Mouse (Mus musculus): ENCODE data around the gene Plxnb3. TPM values are rescaled to one million over a fixed set of nuclear protein-coding genes. Genes with fewer than 3 reads are reported as not detected.
"Not testable (repeated sequence)": the region's sequence is repeated elsewhere in the genome, so short reads cannot be mapped to it uniquely, and the experiment has no call there.

Plxnb3 gene
- polyA plus RNA-seq, 1 experiment = not detected

DNA sequence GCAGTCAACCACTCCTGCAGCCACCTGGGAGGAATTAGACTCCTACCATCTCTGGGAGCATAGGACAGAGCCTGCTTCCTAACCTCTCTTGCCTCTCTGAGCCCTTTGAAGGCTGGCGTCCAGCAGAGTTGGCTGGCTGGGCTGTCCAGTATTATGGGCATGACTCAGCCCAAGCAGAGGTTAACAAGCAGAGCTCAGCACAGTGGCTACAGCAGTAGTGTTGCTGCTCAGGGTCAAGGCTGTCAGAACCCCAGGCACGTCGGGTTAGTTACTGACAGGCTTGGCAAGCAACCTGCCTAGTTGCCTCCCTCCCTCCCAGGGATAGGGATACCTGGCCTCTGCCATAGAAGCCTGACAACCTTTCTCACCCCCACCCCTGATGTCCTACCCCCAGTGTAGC lies 38.6 kb upstream of the Plxnb3 start:
- no peak for TF ChIP-seq EP300 (IDR thresholded peaks at IDR 0.05; ENCODE audit: insufficient read depth, low read depth, low read length)
- TF ChIP-seq POLR2A (IDR thresholded peaks at IDR 0.05; ENCODE audit: insufficient read depth, low read length) = no peak
- TF ChIP-seq CTCF (IDR thresholded peaks at IDR 0.05; ENCODE audit: low read depth, low read length) = no peak
- Histone ChIP-seq H3K27me3 (ENCODE audit: control insufficient read depth, insufficient read depth, low read length, poor library complexity, severe bottlenecking) (no peaks in the 10 kb centered on the region), H3K9me3 (replicated peaks; ENCODE audit: control insufficient read depth, insufficient read depth, low read length, poor library complexity, severe bottlenecking) (no peaks in the 10 kb centered on the region), H3K36me3 (ENCODE audit: control insufficient read depth, insufficient read depth, low read length, poor library complexity, severe bottlenecking) (peaks cover 9% of the 10 kb centered on the region), H3K27ac (ENCODE audit: insufficient read depth, low read length) (no peak overlapping the region), H3K4me1 (ENCODE audit: control insufficient read depth, insufficient read depth, low read length) (peaks cover 4% of the 10 kb centered on the region), H3K4me3 (ENCODE audit: low read depth, low read length) (no peak overlapping the region), H3K9ac (ENCODE audit: low read depth, poor library complexity, severe bottlenecking) (no peak overlapping the region)

DNA sequence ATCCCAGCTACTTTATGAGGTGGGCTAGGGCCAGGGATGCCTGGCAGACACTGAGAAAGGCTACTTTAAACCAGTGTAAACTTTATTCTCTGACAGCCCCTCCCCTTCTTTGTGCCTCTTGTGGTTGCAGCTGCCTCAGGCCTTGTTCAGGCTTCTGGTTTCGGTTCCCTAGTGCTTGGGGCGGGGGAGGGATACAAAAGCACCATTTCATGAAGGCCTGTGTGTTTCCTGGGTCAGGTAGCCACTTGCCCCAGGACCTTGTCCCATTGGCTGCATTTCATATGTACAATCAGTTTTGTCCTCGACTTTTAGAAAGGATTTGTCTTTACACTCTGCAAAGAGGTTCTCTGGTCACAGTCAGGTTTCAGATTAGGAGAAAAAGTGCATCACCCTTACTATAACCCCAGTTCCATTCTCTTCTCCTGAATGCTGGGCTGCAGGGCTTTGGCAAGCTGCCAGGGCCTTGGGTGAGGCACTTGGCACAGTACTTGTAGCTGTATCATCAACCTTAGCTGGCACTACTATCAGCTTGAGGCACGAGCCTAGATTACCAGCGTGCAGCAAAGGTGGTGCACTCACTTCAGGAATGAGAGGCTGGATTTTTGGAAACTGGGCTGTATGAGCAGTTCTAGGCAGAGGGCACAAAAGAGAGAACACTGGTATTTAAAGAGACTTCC lies 38.1 kb upstream of the Plxnb3 start:
- H3K9ac ChIP-seq (ENCODE audit: low read depth, poor library complexity, severe bottlenecking) = no peak overlapping the region
- H3K36me3 ChIP-seq (ENCODE audit: control insufficient read depth, insufficient read depth, low read length, poor library complexity, severe bottlenecking) = peaks cover 7% of the 10 kb centered on the region
- no peak overlapping the region for H3K27ac ChIP-seq (ENCODE audit: insufficient read depth, low read length)

DNA sequence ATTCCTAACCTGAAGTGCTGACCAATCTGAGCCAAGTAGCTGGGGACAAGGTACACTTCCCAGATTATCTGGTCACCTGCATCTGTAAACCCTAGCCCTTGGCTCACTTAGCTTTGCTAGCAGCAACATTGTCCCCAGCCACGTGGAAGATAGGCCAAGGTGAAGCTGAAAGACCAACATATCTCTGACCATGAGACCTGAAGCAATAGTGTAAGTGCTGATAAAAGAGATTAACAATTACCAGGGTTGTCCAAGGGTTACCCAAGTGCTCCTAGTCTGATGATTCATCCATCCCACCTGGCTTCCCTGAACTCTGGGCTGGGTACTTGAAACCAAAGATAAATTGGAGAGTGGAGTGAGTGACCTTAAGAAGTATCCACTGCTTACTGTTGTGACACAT lies 26.0 kb upstream of the Plxnb3 start:
- Histone ChIP-seq H3K4me1 (ENCODE audit: control insufficient read depth, insufficient read depth, low read length) (no peaks in the 10 kb centered on the region), H3K9ac (ENCODE audit: low read depth, poor library complexity, severe bottlenecking) (no peak overlapping the region), H3K36me3 (ENCODE audit: control insufficient read depth, insufficient read depth, low read length, poor library complexity, severe bottlenecking) (no peaks in the 10 kb centered on the region), H3K9me3 (replicated peaks; ENCODE audit: control insufficient read depth, insufficient read depth, low read length, poor library complexity, severe bottlenecking) (no peaks in the 10 kb centered on the region), H3K27me3 (ENCODE audit: control insufficient read depth, insufficient read depth, low read length, poor library complexity, severe bottlenecking) (no peaks in the 10 kb centered on the region), H3K27ac (ENCODE audit: insufficient read depth, low read length) (no peak overlapping the region), H3K4me3 (ENCODE audit: low read depth, low read length) (no peak overlapping the region)
- TF ChIP-seq EP300 (IDR thresholded peaks at IDR 0.05; ENCODE audit: insufficient read depth, low read depth, low read length) (no peak), CTCF (IDR thresholded peaks at IDR 0.05; ENCODE audit: low read depth, low read length) (no peak), POLR2A (IDR thresholded peaks at IDR 0.05; ENCODE audit: insufficient read depth, low read length) (no peak)

More for the DNA sequence above, 38.1 kb upstream of the Plxnb3 start:
- Histone ChIP-seq H3K27me3 (ENCODE audit: control insufficient read depth, insufficient read depth, low read length, poor library complexity, severe bottlenecking) (no peaks in the 10 kb centered on the region), H3K9me3 (replicated peaks; ENCODE audit: control insufficient read depth, insufficient read depth, low read length, poor library complexity, severe bottlenecking) (no peaks in the 10 kb centered on the region), H3K4me3 (ENCODE audit: low read depth, low read length) (no peak overlapping the region), H3K4me1 (ENCODE audit: control insufficient read depth, insufficient read depth, low read length) (peaks cover 4% of the 10 kb centered on the region)
- TF ChIP-seq EP300 (IDR thresholded peaks at IDR 0.05; ENCODE audit: insufficient read depth, low read depth, low read length) = no peak
- no peak for TF ChIP-seq CTCF (IDR thresholded peaks at IDR 0.05; ENCODE audit: low read depth, low read length)
- TF ChIP-seq POLR2A (IDR thresholded peaks at IDR 0.05; ENCODE audit: insufficient read depth, low read length) = no peak

DNA sequence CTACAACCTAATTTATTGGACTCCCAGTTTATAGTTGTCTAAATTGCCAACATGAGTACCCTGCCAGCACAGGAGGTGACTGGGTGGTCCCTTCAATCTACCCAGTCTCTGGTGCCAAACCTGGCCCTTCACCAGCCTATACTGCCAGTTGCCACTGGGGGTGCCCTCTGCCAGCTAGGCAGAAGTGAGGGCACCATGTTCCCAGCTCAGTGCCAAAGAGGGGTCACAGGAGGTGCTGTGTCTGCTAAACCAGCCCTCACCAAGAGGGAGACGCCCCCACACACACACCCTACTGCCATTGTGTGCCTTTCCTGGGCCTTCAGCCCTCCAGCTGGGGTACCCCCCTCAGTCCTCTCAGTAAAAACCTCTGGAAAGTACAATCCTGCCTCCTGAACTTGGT lies 18.7 kb upstream of the Plxnb3 start:
- H3K4me1 ChIP-seq (ENCODE audit: control insufficient read depth, insufficient read depth, low read length) = peaks cover 5% of the 10 kb centered on the region

DNA sequence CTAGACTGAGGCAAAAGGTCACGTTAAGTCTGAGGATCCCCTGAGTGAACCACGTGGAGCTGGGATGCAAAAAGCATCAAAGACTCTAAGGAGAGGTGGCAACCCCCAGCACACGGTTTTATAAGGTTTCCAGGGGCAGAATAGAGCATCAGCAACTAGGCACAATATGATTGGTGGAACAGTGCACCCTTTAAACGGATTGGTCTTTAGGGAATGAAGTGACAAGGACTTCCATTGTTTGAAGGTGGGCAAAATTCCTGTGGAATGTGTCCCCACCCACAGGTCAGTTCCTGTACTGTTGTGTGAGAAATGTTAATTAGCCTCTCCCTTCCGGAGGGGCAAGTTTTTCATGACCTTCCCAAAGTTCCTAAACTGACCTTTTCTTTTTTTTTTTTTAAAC lies 17.7 kb upstream of the Plxnb3 start:
- Histone ChIP-seq H3K36me3 (ENCODE audit: control insufficient read depth, insufficient read depth, low read length, poor library complexity, severe bottlenecking) (no peaks in the 10 kb centered on the region), H3K4me3 (ENCODE audit: low read depth, low read length) (no peak overlapping the region), H3K9me3 (replicated peaks; ENCODE audit: control insufficient read depth, insufficient read depth, low read length, poor library complexity, severe bottlenecking) (no peaks in the 10 kb centered on the region), H3K9ac (ENCODE audit: low read depth, poor library complexity, severe bottlenecking) (0 out of 2 replicates have a peak overlapping the region, but pooled peaks have one; percentile 40), H3K4me1 (ENCODE audit: control insufficient read depth, insufficient read depth, low read length) (peaks cover 5% of the 10 kb centered on the region), H3K27ac (ENCODE audit: insufficient read depth, low read length) (peak overlapping the region; percentile 98), H3K27me3 (ENCODE audit: control insufficient read depth, insufficient read depth, low read length, poor library complexity, severe bottlenecking) (no peaks in the 10 kb centered on the region)
- no peak for TF ChIP-seq CTCF (IDR thresholded peaks at IDR 0.05; ENCODE audit: low read depth, low read length)
- no peak for TF ChIP-seq EP300 (IDR thresholded peaks at IDR 0.05; ENCODE audit: insufficient read depth, low read depth, low read length)
- TF ChIP-seq POLR2A (IDR thresholded peaks at IDR 0.05; ENCODE audit: insufficient read depth, low read length) = no peak

More for the DNA sequence above, 18.7 kb upstream of the Plxnb3 start:
- TF ChIP-seq CTCF (IDR thresholded peaks at IDR 0.05; ENCODE audit: low read depth, low read length) (no peak), EP300 (IDR thresholded peaks at IDR 0.05; ENCODE audit: insufficient read depth, low read depth, low read length) (no peak), POLR2A (IDR thresholded peaks at IDR 0.05; ENCODE audit: insufficient read depth, low read length) (no peak)
- H3K36me3 ChIP-seq (ENCODE audit: control insufficient read depth, insufficient read depth, low read length, poor library complexity, severe bottlenecking) = no peaks in the 10 kb centered on the region
- no peaks in the 10 kb centered on the region for H3K9me3 ChIP-seq (replicated peaks; ENCODE audit: control insufficient read depth, insufficient read depth, low read length, poor library complexity, severe bottlenecking)
- H3K27ac ChIP-seq (ENCODE audit: insufficient read depth, low read length) = peak overlapping the region; percentile 98
- H3K4me3 ChIP-seq (ENCODE audit: low read depth, low read length) = no peak overlapping the region
- no peaks in the 10 kb centered on the region for H3K27me3 ChIP-seq (ENCODE audit: control insufficient read depth, insufficient read depth, low read length, poor library complexity, severe bottlenecking)
- peak overlapping the region; percentile 40; the same call in 1 of the 2 replicates for H3K9ac ChIP-seq (ENCODE audit: low read depth, poor library complexity, severe bottlenecking)

DNA sequence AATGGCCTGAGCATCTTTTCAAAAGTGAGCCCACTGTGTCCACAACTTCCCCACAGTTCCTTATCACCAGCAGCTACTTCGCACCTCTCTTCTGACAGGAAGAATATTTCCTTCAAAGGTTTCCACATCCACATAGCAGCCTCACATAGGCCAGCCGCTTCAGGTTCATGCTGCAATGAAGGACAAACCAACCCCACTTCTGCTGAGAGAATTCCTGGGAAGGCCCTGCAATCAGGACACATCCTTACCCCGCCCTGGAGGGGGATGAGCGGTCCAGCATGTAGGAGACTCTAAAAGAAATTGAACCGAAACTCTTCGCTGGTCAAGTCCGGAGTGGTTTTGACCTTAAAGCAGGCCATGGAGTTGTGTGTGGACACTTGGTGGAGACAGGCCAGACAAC lies 17.0 kb upstream of the Plxnb3 start:
- H3K27ac ChIP-seq (ENCODE audit: insufficient read depth, low read length) = peak overlapping the region; percentile 58
- not testable (repeated sequence) for H3K9me3 ChIP-seq (replicated peaks; ENCODE audit: control insufficient read depth, insufficient read depth, low read length, poor library complexity, severe bottlenecking); H3K36me3 ChIP-seq (ENCODE audit: control insufficient read depth, insufficient read depth, low read length, poor library complexity, severe bottlenecking); H3K27me3 ChIP-seq (ENCODE audit: control insufficient read depth, insufficient read depth, low read length, poor library complexity, severe bottlenecking); H3K4me3 ChIP-seq (ENCODE audit: low read depth, low read length); H3K4me1 ChIP-seq (ENCODE audit: control insufficient read depth, insufficient read depth, low read length); H3K9ac ChIP-seq (ENCODE audit: low read depth, poor library complexity, severe bottlenecking)

Data from ES-Bruce4 (cell line).